Mouse (Mus musculus) c-Kit-negative CD71-positive TER-119-positive erythroid progenitor cells, embryonic 14.5 days (primary cell): ENCODE data around the gene Afap1.

Experiments used
- DNase-seq: peaks from one replicate; pipeline ENCODE4 v3.0.0-alpha.2; 2013; ENCODE audit warnings: low read depth, low spot score

The Afap1 gene

GRCm38 (mm10) chr5:36040398-36041235 lies 147.5 kb downstream of the Afap1 start:
- no peak for DNase-seq

- no peak for DNase-seq
Observed at GRCm38 (mm10) chr5:36041236-36041562, 148.1 kb downstream of the Afap1 start.

- DNase-seq: no peak
Observed at GRCm38 (mm10) chr5:36041756-36042155, 148.6 kb downstream of the Afap1 start.

- DNase-seq: no peak
Observed at GRCm38 (mm10) chr5:36043154-36043553, 150.0 kb downstream of the Afap1 start.
